Mouse (Mus musculus) adrenal gland, adult 18-20 months (tissue): Measurements from ENCODE around the gene Nrg4. TPM values are rescaled to one million over a fixed set of nuclear protein-coding genes. Genes with fewer than 3 reads are reported as not detected.

Experiments used
- DNase-seq, 2 experiments: peaks; one replicate each; pipeline ENCODE4 v3.0.0; 2021 to 2022; ENCODE audit warnings: low spot score in 2 of 2
- long read RNA-seq, 2 experiments: library from polyadenylated mRNA; stranded (forward); transcript quantifications; one replicate each; pipeline ENCODE4 v2.0.0; 2021
- total RNA-seq, 2 experiments: library from RNA; stranded (reverse); gene quantifications; 1 replicate in 1 of 2; 2 replicates in 1 of 2; pipeline ENCODE4 v1.2.3; 2021

Nrg4 gene
- total RNA-seq, result 10 to 100 TPM; 23.4 to 37.3 TPM
- long read RNA-seq, experiment 1, partial matches to known transcripts, result 0 of 18 reads
- long read RNA-seq, experiment 1, other reads (novel, unspliced or antisense), result 17 of 18 reads
- long read RNA-seq, experiment 2, partial matches to known transcripts, result 1 of 20 reads
- long read RNA-seq, experiment 2, other reads (novel, unspliced or antisense), result 18 of 20 reads

- peak; percentile 80 to 81 for DNase-seq
Observed at GRCm38 (mm10) chr9:55326515-55327233, at the start of gene Nrg4, which contains the start of gene Tmem266. Gene Nrg4 (minus strand): TSS chr9:55326844. Gene Tmem266 (plus strand): TSS chr9:55326913.

DNA sequence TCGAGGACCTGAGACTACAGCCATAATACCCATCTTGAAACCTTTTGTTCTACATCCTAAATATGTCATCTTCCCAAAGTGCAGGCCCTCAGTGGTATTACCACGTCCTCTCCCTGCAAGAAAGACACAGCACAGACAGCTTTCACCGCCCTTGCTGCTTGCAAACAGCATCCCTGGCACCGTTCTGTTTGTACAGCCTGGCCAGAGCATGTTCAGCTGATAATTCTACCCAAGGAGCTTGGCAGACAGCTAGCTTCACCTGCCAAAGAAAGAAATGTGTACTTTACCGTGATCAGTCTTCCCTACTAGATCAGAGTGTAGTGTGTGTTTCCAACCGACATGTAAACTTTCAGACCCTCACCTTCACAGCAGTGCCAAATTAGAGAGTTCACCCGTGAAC lies 45.3 kb upstream of the Nrg4 start:
- DNase-seq, result no peak

GRCm38 (mm10) chr9:55368011-55368410 lies 41.4 kb upstream of the Nrg4 start:
- no peak for DNase-seq

DNA sequence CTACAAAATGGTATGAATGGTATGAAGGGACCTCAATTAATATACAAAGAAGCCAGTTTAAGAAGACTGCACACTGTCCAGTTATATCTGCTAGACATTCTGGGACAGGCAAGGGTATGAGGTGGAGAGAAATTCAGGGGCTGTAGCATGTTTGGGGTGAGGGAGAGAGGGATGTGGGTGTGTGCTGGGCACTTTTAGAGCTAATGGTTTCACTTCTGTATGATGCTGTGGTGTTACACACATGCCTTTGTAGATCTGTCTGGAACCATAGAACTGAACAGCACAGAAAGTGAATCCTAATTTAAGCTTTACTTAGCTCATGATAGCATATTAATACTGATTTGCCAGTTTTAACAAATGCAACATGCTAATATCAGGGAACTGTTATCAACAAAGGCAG lies 37.1 kb upstream of the Nrg4 start:
- DNase-seq, result no peak

DNA sequence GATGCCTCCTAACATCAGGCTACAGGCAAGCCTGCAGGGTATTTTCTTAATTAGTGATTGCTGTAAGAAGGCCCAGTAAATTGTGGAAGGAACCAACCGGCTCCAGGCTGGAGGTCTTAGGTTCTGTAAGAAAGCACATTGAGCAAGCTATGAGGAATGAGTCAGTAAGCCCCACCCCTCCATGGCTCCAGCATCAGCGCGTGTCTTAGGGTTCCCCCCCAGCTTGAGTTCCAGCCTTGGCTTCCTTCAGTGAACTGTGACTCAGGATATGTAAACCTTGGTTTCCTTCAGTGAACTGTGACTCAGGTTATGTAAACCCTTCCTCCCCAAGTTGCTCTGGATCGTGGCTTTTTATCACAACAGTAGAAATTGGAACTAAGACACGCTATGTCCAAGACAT lies 35.3 kb upstream of the Nrg4 start:
- no peak for DNase-seq

- DNase-seq, result no peak
Observed at GRCm38 (mm10) chr9:55360861-55361260, 34.2 kb upstream of the Nrg4 start.

- DNase-seq, result no peak
Observed at GRCm38 (mm10) chr9:55360372-55360771, 33.7 kb upstream of the Nrg4 start.

- no peak for DNase-seq
Observed at GRCm38 (mm10) chr9:55357164-55357563, 30.5 kb upstream of the Nrg4 start.

GRCm38 (mm10) chr9:55355270-55355834 lies 28.7 kb upstream of the Nrg4 start:
- DNase-seq, result no peak

DNA sequence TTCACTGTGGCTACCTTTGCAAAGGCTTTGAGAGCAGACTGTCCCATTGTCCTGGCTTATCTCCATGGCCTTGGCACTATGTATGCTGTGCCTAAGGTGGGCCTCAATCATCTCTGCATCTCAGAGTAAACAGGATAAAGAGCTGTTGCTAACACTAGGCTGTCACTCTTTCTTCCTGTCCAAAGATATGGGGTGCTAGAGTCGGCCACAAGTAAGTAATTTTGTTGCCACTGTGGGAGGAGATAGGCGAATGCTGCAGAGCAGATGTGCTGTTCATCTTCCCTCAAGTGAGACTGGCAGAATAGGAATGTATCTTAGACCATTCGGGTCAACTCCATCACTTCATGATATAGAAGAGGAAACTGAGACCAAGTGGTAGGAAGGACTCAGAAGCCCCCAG lies 28.0 kb upstream of the Nrg4 start:
- no peak for DNase-seq

GRCm38 (mm10) chr9:55348664-55349063 lies 22.0 kb upstream of the Nrg4 start:
- no peak for DNase-seq

- DNase-seq, result no peak
Observed at GRCm38 (mm10) chr9:55345332-55345731, 18.7 kb upstream of the Nrg4 start.

DNA sequence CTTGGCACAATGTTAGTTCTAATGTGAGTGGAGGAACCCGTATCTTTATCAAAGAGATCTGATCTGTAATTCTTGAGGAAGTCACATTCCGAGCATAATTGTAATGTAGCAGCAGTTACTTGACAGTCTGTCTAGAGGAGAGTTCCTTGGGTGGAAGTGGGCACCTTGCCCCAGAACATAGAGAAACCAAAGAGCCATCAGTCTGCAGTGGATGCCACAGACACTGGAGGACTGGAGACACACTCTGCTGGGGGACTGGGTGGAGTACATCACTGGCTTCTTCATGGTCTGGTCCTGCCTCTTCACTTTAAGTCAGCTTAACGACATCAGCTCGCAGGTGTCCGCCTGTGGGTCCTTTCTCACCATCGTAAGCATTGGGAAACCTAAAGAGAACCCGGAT lies 17.5 kb upstream of the Nrg4 start:
- no peak for DNase-seq

DNA sequence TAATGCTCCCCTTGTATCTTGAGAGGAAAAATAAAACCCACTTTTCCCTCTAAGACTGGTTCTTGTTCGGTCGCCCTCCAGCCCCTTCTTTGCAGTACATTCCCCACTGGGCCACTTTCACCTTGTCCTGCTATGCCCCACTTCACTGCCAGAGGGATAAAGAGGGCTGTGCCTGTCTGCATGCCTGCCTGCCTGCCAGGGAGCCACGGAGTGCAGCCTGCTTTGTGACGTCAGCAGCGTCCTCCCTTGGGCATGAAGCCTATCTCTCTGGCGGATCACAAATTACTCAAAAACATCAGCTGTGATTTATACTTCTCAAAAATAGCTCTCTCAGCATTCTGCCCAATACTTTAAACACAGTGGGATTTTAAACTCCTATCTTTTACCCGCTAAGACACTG lies 6.3 kb upstream of the Nrg4 start:
- DNase-seq, result peak; percentile 38 to 63

- DNase-seq, result no peak
Observed at GRCm38 (mm10) chr9:55332476-55332875, 5.8 kb upstream of the Nrg4 start.

- DNase-seq, result no peak
Observed at GRCm38 (mm10) chr9:55329401-55329800, 2.8 kb upstream of the Nrg4 start.

DNA sequence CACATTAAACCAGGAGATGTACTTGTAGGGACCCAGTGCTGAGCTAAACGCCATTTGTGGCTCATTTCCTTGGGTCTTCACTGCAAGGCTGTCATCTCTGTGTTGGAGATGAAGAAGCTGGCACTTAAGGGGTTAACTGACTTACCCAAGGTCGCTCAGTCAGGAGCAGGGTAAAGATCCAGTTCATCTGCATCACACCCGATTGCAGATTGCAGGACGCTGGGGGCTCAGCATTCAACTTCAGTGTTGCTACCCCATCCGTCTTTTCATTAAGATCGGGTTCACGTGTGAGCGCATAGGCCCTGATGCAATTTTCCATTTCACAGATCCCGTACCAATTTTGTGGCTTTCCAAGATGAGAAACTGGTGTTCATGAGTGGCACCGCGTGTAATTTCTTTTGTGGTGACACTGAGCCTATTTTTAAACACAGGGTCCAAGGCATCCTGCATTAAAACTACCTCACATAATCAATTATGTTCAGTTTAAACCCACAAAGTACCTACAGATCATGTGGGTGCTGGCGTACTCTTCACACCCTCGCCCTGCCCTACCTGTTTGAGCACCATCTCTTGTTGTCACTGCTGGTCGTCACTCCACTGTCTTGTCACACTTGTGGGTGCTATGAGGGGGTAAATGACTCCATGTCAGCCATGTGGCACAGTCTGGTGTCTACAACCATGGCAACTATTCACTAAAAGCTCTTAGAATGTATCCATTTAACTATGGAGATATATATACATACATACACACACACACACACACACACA lies 1.7 kb upstream of the Nrg4 start:
- DNase-seq, result no peak

- no peak for DNase-seq
Observed at GRCm38 (mm10) chr9:55327234-55327615, 581 bp upstream of the Nrg4 start.

DNA sequence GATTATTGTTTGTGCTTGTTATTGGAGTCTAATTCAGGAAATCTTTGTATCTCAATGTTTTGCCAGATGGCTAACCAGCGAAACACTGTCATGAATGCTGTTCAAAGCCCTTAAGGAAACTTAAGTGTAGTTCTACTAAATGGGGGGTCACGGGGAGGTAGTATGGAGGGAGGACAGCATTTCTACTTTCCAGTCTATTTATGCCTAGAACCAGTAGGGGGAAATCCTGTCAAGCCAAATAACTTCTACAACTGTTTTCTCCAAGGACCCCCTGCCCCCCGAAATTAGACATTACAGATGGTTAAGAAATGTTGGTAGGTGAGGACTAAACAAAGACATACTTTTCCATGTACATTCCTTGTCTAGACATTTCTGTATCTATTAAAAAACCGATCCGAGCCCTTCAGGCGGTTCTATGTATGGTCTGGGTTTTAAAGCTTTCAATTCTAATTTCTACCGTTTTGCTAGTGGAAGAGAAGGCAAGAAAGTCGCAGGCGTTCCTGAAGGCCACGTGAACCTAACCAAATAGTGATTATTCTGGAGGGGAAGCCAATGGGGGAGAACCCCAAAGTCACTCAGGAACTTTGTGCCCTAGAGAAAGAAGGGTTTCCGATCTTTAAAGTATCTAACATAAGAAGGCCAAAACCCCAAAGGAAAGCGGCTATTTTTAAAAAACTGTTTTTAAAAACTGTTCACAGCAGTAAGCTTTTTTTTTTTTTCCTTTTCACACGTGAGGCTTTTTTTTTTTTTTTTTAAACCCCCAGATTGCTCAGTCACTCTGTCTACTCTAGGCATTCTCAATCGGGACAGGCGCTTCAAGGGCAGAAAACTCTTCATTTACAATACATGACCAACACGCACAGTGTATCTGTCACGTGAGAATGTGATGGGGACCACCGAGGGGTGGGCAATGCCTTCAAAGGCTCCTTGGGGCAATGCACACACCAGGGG lies 805 bp downstream of the Nrg4 start:
- DNase-seq, result no peak

DNA sequence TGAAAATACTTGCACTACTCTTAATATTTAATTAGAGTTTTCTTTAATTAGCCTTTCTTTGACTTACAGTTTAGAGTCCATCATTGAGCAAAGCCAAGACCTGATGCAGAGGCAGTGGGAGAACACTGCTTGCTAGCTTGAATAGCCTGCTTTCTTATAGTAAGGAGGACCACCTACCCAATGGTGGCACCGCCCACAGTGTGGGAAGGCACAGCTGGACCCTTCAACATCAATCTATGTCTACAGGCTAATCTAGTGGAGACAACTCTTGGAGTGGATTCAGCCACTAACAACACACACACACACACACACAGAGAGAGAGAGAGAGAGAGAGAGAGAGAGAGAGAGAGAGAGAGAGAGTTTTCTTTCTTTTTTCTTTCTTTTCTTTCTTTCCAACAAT lies 1.6 kb downstream of the Nrg4 start:
- no peak for DNase-seq

GRCm38 (mm10) chr9:55324516-55324915 lies 2.1 kb downstream of the Nrg4 start:
- no peak for DNase-seq
